In genomic region chr11:120189459-120190312, GRCm38 (mm10) we compare ENCODE assay signal across 8 mouse cellular contexts. TPM values are rescaled to one million over a fixed set of nuclear protein-coding genes. Genes with fewer than 3 reads are reported as not detected.
DNase-seq lines count a peak whose midpoint lies in the region; ATAC-seq and TF ChIP-seq lines count a peak whose summit lies in the region.

No protein-coding gene starts in this region.

- peaks cover 28% of the 10 kb centered on the region for H3K9me3 ChIP-seq in CH12.LX (replicated peaks; ENCODE audit: low read length)
- H3K9me3 ChIP-seq in forebrain, embryonic 11.5 days (ENCODE audit: control insufficient read depth, low read length), result no peaks in the 10 kb centered on the region
- H3K9me3 ChIP-seq in heart, embryonic 15.5 days (replicated peaks), result no peaks in the 10 kb centered on the region
- H3K9me3 ChIP-seq in liver, embryonic 12.5 days (replicated peaks), result no peaks in the 10 kb centered on the region

- dilution Hi-C loops in CH12.LX (cut with MboI; ENCODE audit: extremely low pct_ligation_motif_present, extremely low pct_unique_long_range_greater_than_20kb, low sequenced_read_pairs), result no loop called here

- TF ChIP-seq EP300 in CH12.LX (IDR thresholded peaks at IDR 0.05; ENCODE audit: low read length), result no peak

- H3K4me1 ChIP-seq in CH12.LX (ENCODE audit: control insufficient read depth in 1 of 2, insufficient read depth in 2 of 2), result no peaks in the 10 kb centered on the region
- H3K4me1 ChIP-seq in forebrain, embryonic 11.5 days (replicated peaks; ENCODE audit: control insufficient read depth, insufficient read depth, low read length), result peaks cover 14% of the 10 kb centered on the region
- peaks cover 38% of the 10 kb centered on the region for H3K4me1 ChIP-seq in heart, embryonic 15.5 days (replicated peaks)
- H3K4me1 ChIP-seq in liver, embryonic 12.5 days, result peaks cover 37% of the 10 kb centered on the region

- H3K27me3 ChIP-seq in CH12.LX (replicated peaks), result peaks cover 59% of the 10 kb centered on the region
- H3K27me3 ChIP-seq in forebrain, embryonic 11.5 days (ENCODE audit: control insufficient read depth, insufficient read depth, low read length), result no peaks in the 10 kb centered on the region
- H3K27me3 ChIP-seq in heart, embryonic 15.5 days, result no peaks in the 10 kb centered on the region
- H3K27me3 ChIP-seq in liver, embryonic 12.5 days (replicated peaks), result peaks cover 78% of the 10 kb centered on the region
- H3K27me3 ChIP-seq in splenic B cell, adult 2 months (ENCODE audit: control insufficient read depth, insufficient read depth, low read length, poor library complexity, severe bottlenecking), result peaks cover 7% of the 10 kb centered on the region

- H3K9ac ChIP-seq in CH12.LX (ENCODE audit: insufficient read depth, low read depth), result no peak overlapping the region
- peak overlapping the region; percentile 99 for H3K9ac ChIP-seq in forebrain, embryonic 11.5 days (ENCODE audit: low read length)
- peak overlapping the region; percentile 95 for H3K9ac ChIP-seq in heart, embryonic 15.5 days
- H3K9ac ChIP-seq in liver, embryonic 12.5 days, result peak overlapping the region; percentile 64

- no peaks in the 10 kb centered on the region for H3K36me3 ChIP-seq in CH12.LX (replicated peaks in 1 of 2; ENCODE audit: control insufficient read depth in 1 of 2, insufficient read depth in 1 of 2, low read length in 1 of 2)
- no peaks in the 10 kb centered on the region for H3K36me3 ChIP-seq in forebrain, embryonic 11.5 days (ENCODE audit: control insufficient read depth, insufficient read depth, low read length)
- H3K36me3 ChIP-seq in heart, embryonic 15.5 days, result no peaks in the 10 kb centered on the region
- no peaks in the 10 kb centered on the region for H3K36me3 ChIP-seq in liver, embryonic 12.5 days
- no peaks in the 10 kb centered on the region for H3K36me3 ChIP-seq in splenic B cell, adult 2 months (ENCODE audit: control insufficient read depth, insufficient read depth, low read length, poor library complexity, severe bottlenecking)

- H3K79me2 ChIP-seq in CH12.LX (replicated peaks; ENCODE audit: control insufficient read depth, extremely low read depth, insufficient read depth, poor library complexity, severe bottlenecking), result no peaks in the 10 kb centered on the region

- no peak overlapping the region for H3K4me2 ChIP-seq in CH12.LX (ENCODE audit: insufficient read depth, low read depth, poor library complexity, severe bottlenecking)
- peak overlapping the region; percentile 98 for H3K4me2 ChIP-seq in forebrain, embryonic 11.5 days (ENCODE audit: low read depth, low read length, severe bottlenecking)
- peak overlapping the region; percentile 88 for H3K4me2 ChIP-seq in heart, embryonic 15.5 days
- peak overlapping the region; percentile 80 for H3K4me2 ChIP-seq in liver, embryonic 12.5 days

- TF ChIP-seq POLR2A in CH12.LX (IDR thresholded peaks at IDR 0.05; ENCODE audit: low read depth, low read length), result no peak

- TF ChIP-seq RAD21 in CH12.LX (IDR thresholded peaks at IDR 0.05; ENCODE audit: low read depth, low read length), result no peak

- DNase-seq in CH12.LX (ENCODE audit: extremely low read depth), result peak; percentile 60
- peak; percentile 83 for DNase-seq in c-Kit-positive CD71-positive TER-119-positive erythroid progenitor cells, embryonic 14.5 days (ENCODE audit: low spot score)
- peak; percentile 100 for DNase-seq in forebrain, embryonic 11.5 days (ENCODE audit: low spot score)
- DNase-seq in kidney, postnatal 14 days, result peak; percentile 100
- DNase-seq in naive thymus-derived CD4-positive, alpha-beta T cell, adult 2 months (ENCODE audit: low read depth), result peak; percentile 95
- DNase-seq in splenic B cell, adult 2 months (ENCODE audit: low read depth, low spot score), result peak; percentile 88

- WGBS in forebrain, embryonic 11.5 days, result under 1% methylated on average over 67 of the region's 68 CpGs
- WGBS in heart, embryonic 15.5 days, result under 1% methylated on average over 68 of the region's 68 CpGs
- WGBS in liver, embryonic 12.5 days (ENCODE audit: insufficient replicate concordance), result under 1% methylated on average over 66 of the region's 68 CpGs

- TF ChIP-seq CTCF in CH12.LX (conservative IDR thresholded peaks at IDR 0.05 in 1 of 2, IDR thresholded peaks at IDR 0.05 in 1 of 2; ENCODE audit: low read depth in 2 of 2, low read length in 2 of 2), result no peak

- in situ Hi-C loops in CH12.LX (cut with MboI; ENCODE audit: low pct_ligation_motif_present, low pct_unique_long_range_greater_than_20kb, low sequenced_read_pairs), result no loop called here

- no peak overlapping the region for H3K4me3 ChIP-seq in CH12.LX (replicated peaks in 1 of 3; ENCODE audit: low read depth in 2 of 3, low read length in 2 of 3, poor library complexity in 1 of 3)
- peak overlapping the region; percentile 94 for H3K4me3 ChIP-seq in forebrain, embryonic 11.5 days (ENCODE audit: low read depth, low read length)
- peak overlapping the region; percentile 84 for H3K4me3 ChIP-seq in heart, embryonic 15.5 days
- peak overlapping the region; percentile 62 for H3K4me3 ChIP-seq in liver, embryonic 12.5 days

- no peak overlapping the region for H3K27ac ChIP-seq in CH12.LX (ENCODE audit: insufficient read depth, low read depth)
- peak overlapping the region; percentile 95 for H3K27ac ChIP-seq in forebrain, embryonic 11.5 days (ENCODE audit: low read depth, low read length)
- H3K27ac ChIP-seq in heart, embryonic 15.5 days, result peak overlapping the region; percentile 97
- H3K27ac ChIP-seq in liver, embryonic 12.5 days, result peak overlapping the region; percentile 80

- peak; percentile 91 for ATAC-seq in forebrain, embryonic 11.5 days (replicated peaks; ENCODE audit: low FRiP score)
- peak; percentile 93 for ATAC-seq in heart, embryonic 15.5 days (replicated peaks; ENCODE audit: insufficient number of reproducible peaks, insufficient read depth, low FRiP score, low read depth)
- ATAC-seq in liver, embryonic 12.5 days, result peak; percentile 92

TF ChIP-seq in CH12.LX, 34 proteins besides CTCF, POLR2A, EP300 and RAD21:
- TF ChIP-seq MAZ (IDR thresholded peaks at IDR 0.05; ENCODE audit: low read depth, low read length) (no peak), MEF2A (IDR thresholded peaks at IDR 0.05; ENCODE audit: borderline replicate concordance, low read depth, low read length) (no peak), IRF4 (IDR thresholded peaks at IDR 0.05; ENCODE audit: low read depth, low read length) (no peak), MXI1 (IDR thresholded peaks at IDR 0.05; ENCODE audit: low read depth, low read length) (no peak), TCF12 (IDR thresholded peaks at IDR 0.05; ENCODE audit: low read depth, low read length) (no peak), ZNF384 (IDR thresholded peaks at IDR 0.05; ENCODE audit: low read depth, low read length) (no peak), UBTF (IDR thresholded peaks at IDR 0.05; ENCODE audit: low read depth, low read length) (no peak), ZKSCAN1 (IDR thresholded peaks at IDR 0.05; ENCODE audit: borderline replicate concordance, low read depth, low read length) (no peak), MAX (IDR thresholded peaks at IDR 0.05; ENCODE audit: low read length) (no peak), CHD2 (IDR thresholded peaks at IDR 0.05; ENCODE audit: low read length) (no peak), NRF1 (IDR thresholded peaks at IDR 0.05; ENCODE audit: low read depth, low read length) (no peak), ETS1 (conservative IDR thresholded peaks at IDR 0.05; ENCODE audit: low read depth, low read length) (no peak), KAT2A (IDR thresholded peaks at IDR 0.05; ENCODE audit: insufficient replicate concordance, low read length) (no peak)

RNA-seq across cellular contexts. Expression of gene Slc38a10, which starts 38.5 kb away (rescaled TPM):
- total RNA-seq in CH12.LX (2012; rRNA removed) (86.2 and 97.6 TPM in 2 replicates), CH12.LX (2014; rRNA removed) (42.8 and 47.1 TPM in 2 replicates)
- polyA plus RNA-seq in CH12.LX (2012; ENCODE audit: insufficient read length, low read depth), result 75.6 and 83.7 TPM in 2 replicates
- 58.3 and 68.2 TPM in 2 replicates for polyA plus RNA-seq in forebrain, embryonic 11.5 days (2014; fragmentation: Nextera tagmentation; extraction: Ambion mirVana)
- polyA plus RNA-seq in heart, embryonic 15.5 days (2015; fragmentation: Nextera tagmentation; extraction: Ambion mirVana), result 77.5 and 91.4 TPM in 2 replicates
- 54.9 and 55.2 TPM in 2 replicates for polyA plus RNA-seq in liver, embryonic 12.5 days (2016; fragmentation: Nextera tagmentation; extraction: Ambion mirVana)

RNA-seq across cellular contexts. Expression of gene Bahcc1, which starts 43.1 kb away (rescaled TPM):
- total RNA-seq in CH12.LX (2012; rRNA removed), result 0.04 TPM in 2 replicates
- not detected in 2 replicates for total RNA-seq in CH12.LX (2014; rRNA removed)
- polyA plus RNA-seq in CH12.LX (2012; ENCODE audit: insufficient read length, low read depth), result not detected in 2 replicates
- polyA plus RNA-seq in forebrain, embryonic 11.5 days (2014; fragmentation: Nextera tagmentation; extraction: Ambion mirVana), result 25.2 and 30.3 TPM in 2 replicates
- 4.2 and 5.7 TPM in 2 replicates for polyA plus RNA-seq in heart, embryonic 15.5 days (2015; fragmentation: Nextera tagmentation; extraction: Ambion mirVana)
- polyA plus RNA-seq in liver, embryonic 12.5 days (2016; fragmentation: Nextera tagmentation; extraction: Ambion mirVana), result 3.0 and 3.5 TPM in 2 replicates

Comparison
In these comparisons a context has a peak if more than half of its experiments do, and no peak if none do; other contexts are left out.
1. H3K4me3 ChIP-seq: peak in forebrain, embryonic 11.5 days (single experiment), heart, embryonic 15.5 days (single experiment) and liver, embryonic 12.5 days (single experiment); none in CH12.LX (0 of 3).
2. Peak in every context shown above with its lines, with median percentiles within 50 percentile points of each other: DNase-seq and ATAC-seq.